Mouse (Mus musculus) E14TG2a.4 (cell line): ENCODE data around the gene Tbca.

Experiments used
- H3K27me3 ChIP-seq: 2 replicates; pipeline ENCODE4 v1.6.1; 2014; ENCODE audit warnings: low read length, control low read depth; ENCODE audit not compliant: insufficient read depth
- H3K36me3 ChIP-seq: 2 replicates; pipeline ENCODE4 v1.6.1; 2014; ENCODE audit warnings: low read length, control low read depth; ENCODE audit not compliant: insufficient read depth
- H3K4me1 ChIP-seq: replicated peaks from 2 replicates; pipeline ENCODE4 v1.6.1; 2014; ENCODE audit warnings: low read depth, low read length, control low read depth
- H3K4me3 ChIP-seq: replicated peaks from 2 replicates; pipeline ENCODE4 v1.5.1; 2014; ENCODE audit warnings: mild to moderate bottlenecking, low read length
- H3K9me3 ChIP-seq: 2 replicates; pipeline ENCODE4 v1.6.1; 2014; ENCODE audit warnings: low read length, control low read depth
- CTCF ChIP-seq: conservative IDR thresholded peaks from 2 replicates; pipeline ENCODE4 v1.5.1; 2014; ENCODE audit warnings: low read length
- NANOG ChIP-seq: IDR thresholded peaks from 2 replicates; pipeline ENCODE4 v1.6.1; 2014; ENCODE audit warnings: borderline replicate concordance, low read length, mixed read lengths
- POU5F1 ChIP-seq: IDR thresholded peaks from 2 replicates; pipeline ENCODE4 v1.6.1; 2014; ENCODE audit warnings: low read length, borderline replicate concordance

Tbca gene

DNA sequence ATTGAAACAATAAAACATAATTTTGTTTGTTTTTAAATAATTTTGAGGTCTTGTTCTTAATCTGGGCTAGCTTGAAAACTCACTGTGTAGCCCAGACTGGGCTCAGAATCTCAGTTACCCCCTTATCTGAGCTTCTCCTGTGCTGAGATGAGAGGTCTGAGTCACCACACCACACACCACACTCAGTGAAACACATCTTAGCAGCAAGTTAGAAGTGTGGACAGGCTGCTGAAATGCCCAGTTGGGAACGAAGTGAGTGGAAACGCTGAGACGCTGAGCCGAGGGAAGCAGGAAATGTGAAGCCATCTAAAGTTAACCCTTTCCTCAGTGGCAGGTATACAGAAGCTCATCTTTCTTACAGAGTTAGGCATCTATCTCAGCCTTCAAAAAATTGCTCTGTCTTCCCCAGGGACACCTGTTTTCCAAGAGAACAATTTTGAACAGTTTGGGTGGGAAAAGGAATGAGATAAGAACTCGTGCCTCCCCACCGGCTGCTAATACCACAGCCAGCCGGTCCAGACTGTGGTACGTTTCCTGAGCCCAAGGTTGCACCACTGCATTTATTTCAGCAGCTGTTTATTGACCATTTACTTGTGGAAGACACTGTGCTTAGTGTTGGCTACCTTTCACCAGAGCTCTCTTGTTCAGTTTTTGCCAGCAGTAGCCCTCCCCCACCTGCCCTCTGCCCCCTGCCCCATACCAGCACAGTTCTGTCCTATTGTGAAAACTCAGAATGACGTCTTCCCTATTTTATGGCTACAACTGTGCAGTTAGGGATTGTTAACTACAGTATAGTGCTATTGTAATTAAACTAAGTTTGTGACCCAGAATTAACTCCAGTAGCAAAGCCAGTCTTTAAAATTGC is 17.8 kb downstream of the Tbca start:
- Histone ChIP-seq H3K27me3 (no peaks in the 10 kb centered on the region), H3K4me1 (peaks cover 17% of the 10 kb centered on the region), H3K4me3 (no peak overlapping the region), H3K36me3 (no peaks in the 10 kb centered on the region), H3K9me3 (no peaks in the 10 kb centered on the region)
- TF ChIP-seq NANOG = no peak
- TF ChIP-seq CTCF = no peak
- TF ChIP-seq POU5F1 = no peak

DNA sequence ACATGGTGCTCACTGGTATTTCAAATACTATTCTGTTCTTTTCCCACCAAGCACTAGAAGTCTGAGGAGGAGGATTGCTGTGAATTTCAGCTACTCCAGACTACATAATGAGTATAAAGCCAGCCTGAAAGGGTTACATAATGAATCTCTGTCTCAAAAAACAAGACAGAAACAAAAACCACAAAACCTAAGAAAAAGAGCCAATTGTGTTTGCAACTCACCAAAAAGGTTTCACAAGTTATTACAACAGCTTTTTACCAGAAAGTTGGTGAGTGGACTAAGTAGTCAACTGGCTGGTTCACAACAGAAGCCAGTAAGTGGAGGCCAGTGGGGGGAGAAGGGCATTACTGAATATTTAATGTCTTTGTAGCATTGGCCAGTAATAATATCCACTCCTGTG is 19.9 kb downstream of the Tbca start:
- H3K4me1 ChIP-seq = peaks cover 13% of the 10 kb centered on the region
- no peaks in the 10 kb centered on the region for H3K9me3 ChIP-seq
- no peak overlapping the region for H3K4me3 ChIP-seq
- no peaks in the 10 kb centered on the region for H3K36me3 ChIP-seq
- no peaks in the 10 kb centered on the region for H3K27me3 ChIP-seq
- TF ChIP-seq POU5F1 = no peak
- no peak for TF ChIP-seq NANOG
- TF ChIP-seq CTCF = no peak

- Histone ChIP-seq H3K27me3 (no peaks in the 10 kb centered on the region), H3K4me1 (peaks cover 16% of the 10 kb centered on the region), H3K36me3 (no peaks in the 10 kb centered on the region), H3K9me3 (no peaks in the 10 kb centered on the region), H3K4me3 (no peak overlapping the region)
- TF ChIP-seq POU5F1 (no peak), NANOG (no peak), CTCF (no peak)
Observed at GRCm38 (mm10) chr13:94809724-94810123, 21.0 kb downstream of the Tbca start.

- no peaks in the 10 kb centered on the region for H3K36me3 ChIP-seq
- no peaks in the 10 kb centered on the region for H3K27me3 ChIP-seq
- H3K4me1 ChIP-seq = peaks cover 20% of the 10 kb centered on the region
- no peaks in the 10 kb centered on the region for H3K9me3 ChIP-seq
- TF ChIP-seq POU5F1 (no peak), CTCF (no peak), NANOG (no peak)
- H3K4me3 ChIP-seq = no peak overlapping the region
Observed at GRCm38 (mm10) chr13:94811451-94811850, 22.7 kb downstream of the Tbca start.

DNA sequence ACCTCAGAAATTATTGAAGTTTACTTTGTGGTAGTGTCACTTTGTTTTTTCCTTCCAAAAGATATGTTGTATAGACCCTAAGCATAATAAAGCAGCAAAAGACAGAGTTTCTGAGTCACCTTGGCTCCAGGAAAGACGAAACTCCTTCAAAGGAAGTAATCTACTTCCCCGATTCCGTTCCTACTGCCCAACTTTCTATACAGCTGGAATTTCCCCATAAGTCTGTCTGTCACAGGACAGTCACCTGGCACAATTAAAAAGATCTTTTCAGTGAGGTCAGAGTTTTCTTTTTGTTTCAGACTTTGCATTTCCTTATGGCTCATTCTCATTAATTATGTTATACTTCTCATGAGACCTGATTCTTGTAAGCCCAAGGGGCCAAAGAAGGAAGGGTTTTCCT is 25.1 kb downstream of the Tbca start:
- H3K4me1 ChIP-seq = peaks cover 18% of the 10 kb centered on the region
- TF ChIP-seq NANOG (no peak), CTCF (no peak), POU5F1 (no peak)
- no peak overlapping the region for H3K4me3 ChIP-seq
- H3K36me3 ChIP-seq = no peaks in the 10 kb centered on the region
- no peaks in the 10 kb centered on the region for H3K9me3 ChIP-seq
- no peaks in the 10 kb centered on the region for H3K27me3 ChIP-seq

DNA sequence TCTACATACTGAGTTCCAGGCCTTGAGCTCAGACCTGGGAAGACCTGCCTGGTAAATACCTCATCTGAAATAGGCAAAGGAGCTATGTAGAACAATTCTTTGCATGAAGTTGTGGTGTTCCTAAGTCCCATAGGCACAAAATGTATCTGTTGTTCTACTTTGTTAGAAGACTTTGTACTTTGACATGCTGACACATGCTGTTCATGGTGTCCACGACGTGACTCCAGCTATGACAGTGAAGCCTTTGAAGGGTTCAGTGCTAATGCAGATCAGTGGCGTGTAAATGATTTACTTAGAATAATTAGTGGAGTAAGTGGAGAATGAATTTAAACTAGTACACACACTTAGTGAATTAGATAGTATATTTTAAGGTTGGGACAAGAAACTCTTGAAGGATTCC is 31.8 kb downstream of the Tbca start:
- Histone ChIP-seq H3K9me3 (no peaks in the 10 kb centered on the region), H3K36me3 (peaks cover 15% of the 10 kb centered on the region), H3K4me1 (peaks cover 13% of the 10 kb centered on the region), H3K27me3 (no peaks in the 10 kb centered on the region), H3K4me3 (no peak overlapping the region)
- TF ChIP-seq POU5F1 (no peak), CTCF (no peak), NANOG (no peak)

- TF ChIP-seq POU5F1 (no peak), CTCF (no peak), NANOG (no peak)
- no peak overlapping the region for H3K4me3 ChIP-seq
- H3K4me1 ChIP-seq = peaks cover 10% of the 10 kb centered on the region
- H3K36me3 ChIP-seq = peaks cover 15% of the 10 kb centered on the region
- H3K27me3 ChIP-seq = no peaks in the 10 kb centered on the region
- H3K9me3 ChIP-seq = no peaks in the 10 kb centered on the region
Observed at GRCm38 (mm10) chr13:94820956-94821355, 32.2 kb downstream of the Tbca start.

- peaks cover 6% of the 10 kb centered on the region for H3K4me1 ChIP-seq
- H3K4me3 ChIP-seq = no peak overlapping the region
- no peaks in the 10 kb centered on the region for H3K27me3 ChIP-seq
- no peaks in the 10 kb centered on the region for H3K9me3 ChIP-seq
- no peak for TF ChIP-seq POU5F1
- no peak for TF ChIP-seq NANOG
- no peak for TF ChIP-seq CTCF
- H3K36me3 ChIP-seq = peaks cover 18% of the 10 kb centered on the region
Observed at GRCm38 (mm10) chr13:94826389-94826788, 37.7 kb downstream of the Tbca start.

DNA sequence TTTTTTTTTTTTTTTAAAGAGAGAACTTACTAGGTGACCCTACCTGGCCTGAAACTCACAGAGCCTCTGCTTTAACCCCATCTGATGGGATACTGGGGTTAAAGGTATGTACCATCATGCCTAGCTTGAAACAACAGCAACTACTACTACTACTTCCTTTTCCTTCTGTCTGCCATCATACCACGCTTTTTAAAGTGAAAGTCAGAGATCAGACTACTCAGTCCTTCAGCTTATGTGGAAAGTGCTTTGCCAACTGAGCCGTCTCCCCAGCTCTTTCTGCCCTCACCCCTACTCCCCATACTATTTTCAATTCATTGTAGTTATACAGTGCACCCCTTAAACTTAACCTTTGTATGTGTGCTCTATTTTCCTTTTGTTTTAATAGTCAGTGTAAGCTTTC is 38.3 kb downstream of the Tbca start:
- H3K9me3 ChIP-seq = no peaks in the 10 kb centered on the region
- peaks cover 6% of the 10 kb centered on the region for H3K4me1 ChIP-seq
- no peak for TF ChIP-seq CTCF
- H3K36me3 ChIP-seq = peaks cover 24% of the 10 kb centered on the region
- no peak overlapping the region for H3K4me3 ChIP-seq
- H3K27me3 ChIP-seq = no peaks in the 10 kb centered on the region
